Mouse (Mus musculus) gastrocnemius, postnatal 4 days (tissue): ENCODE data around the gene Tiam2. TPM values are rescaled to one million over a fixed set of nuclear protein-coding genes. Genes with fewer than 3 reads are reported as not detected.
"Not testable (repeated sequence)": the region's sequence is repeated elsewhere in the genome, so short reads cannot be mapped to it uniquely, and the experiment has no call there.

Experiments used
- DNase-seq, 2 experiments: peaks; one replicate each; pipeline ENCODE4 v3.0.0; 2021 to 2022; ENCODE audit warnings: low spot score in 2 of 2, mixed read lengths in 2 of 2
- total RNA-seq, 2 experiments: library from RNA; stranded (reverse); gene quantifications; 2 replicates each; pipeline ENCODE4 v1.2.3; 2021

Gene Tiam2
- total RNA-seq, 2 experiments from 2014 or later, result 8.4 to 9.7 TPM

DNA sequence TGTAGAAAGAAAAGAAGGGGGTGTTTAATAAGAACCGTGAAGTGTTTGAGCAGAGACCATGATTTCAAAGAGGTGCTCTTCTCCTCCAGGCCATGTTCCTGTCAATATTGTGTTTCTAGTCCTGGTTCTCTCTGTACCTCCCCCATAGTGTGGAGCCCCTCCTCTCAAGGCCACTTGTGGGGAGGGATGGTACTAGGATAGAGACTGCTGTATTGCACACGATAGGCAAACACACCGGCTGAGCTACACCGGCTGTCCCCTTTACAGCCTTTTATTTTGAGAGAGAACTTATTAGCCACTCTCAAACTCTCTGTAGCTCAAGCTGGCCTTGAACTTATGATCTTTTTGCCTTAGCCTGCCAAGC, 11.1 kb downstream of the Tiam2 start:
- no peak for DNase-seq

DNA sequence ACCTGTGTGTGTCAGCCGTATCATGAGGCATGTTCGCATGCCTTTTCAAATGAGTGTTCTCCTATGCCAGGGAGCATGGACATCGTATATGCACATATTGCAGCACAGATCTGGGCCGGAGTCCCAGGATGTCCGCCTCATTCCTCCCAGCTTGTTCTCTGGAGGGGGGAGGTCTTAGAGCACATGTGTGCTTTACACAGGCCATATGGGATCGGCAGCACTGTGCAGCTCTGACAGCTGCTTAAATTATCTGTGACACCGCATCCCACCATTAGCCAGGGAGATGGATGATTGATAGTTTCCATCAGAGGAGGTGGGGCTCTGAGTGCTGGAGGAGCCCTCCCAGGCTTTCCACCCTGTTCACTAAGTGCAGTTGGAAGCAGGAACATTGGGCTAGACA, 12.4 kb downstream of the Tiam2 start:
- DNase-seq, result no peak

DNA sequence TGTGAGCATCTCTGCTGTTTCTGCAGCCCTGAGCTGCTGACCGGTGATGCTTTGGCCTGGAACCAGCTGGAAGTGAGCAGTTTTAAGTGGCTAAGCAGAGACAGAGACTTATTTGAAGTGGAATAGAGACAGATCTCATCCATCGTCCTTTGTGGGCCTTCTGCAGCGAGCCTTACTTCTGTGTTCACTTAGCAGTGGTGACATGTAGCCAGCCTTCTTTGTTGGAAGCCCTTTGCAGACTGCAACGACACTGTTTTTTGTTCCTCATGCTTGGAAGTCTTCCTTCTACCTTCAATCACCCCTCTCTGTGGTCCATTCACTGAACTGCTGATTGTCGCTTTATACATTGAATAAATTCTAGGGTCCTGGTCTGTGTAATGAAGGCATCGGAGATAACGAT, 18.5 kb downstream of the Tiam2 start:
- no peak for DNase-seq

DNA sequence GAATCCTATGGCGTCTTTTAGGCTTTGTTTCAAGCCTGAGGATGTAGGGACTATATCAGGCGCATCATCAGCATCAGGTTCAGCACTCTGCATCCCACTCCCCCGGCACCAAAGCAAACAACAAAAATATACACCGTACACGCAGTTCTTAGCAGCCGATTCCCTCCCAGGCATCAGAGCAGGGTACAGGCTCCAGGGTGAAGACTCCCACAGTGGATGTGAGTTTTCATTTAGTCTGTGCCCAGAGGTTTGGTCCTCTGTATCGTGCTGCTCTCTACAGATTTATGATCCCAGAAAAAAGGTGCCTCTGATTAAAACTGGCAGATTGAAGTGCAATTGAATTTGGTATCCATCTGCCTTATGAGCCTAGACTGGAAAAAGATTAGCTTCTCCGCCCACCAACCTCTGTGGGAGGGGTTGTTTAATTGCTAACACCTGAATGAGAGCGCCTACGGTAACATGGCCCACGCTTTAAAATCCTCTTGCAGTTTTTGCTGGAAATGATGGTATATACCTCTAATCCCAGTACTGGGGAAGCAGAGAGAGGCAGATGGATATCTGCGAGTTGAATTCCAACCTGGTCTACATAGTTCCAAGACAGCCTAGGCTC, 19.0 kb downstream of the Tiam2 start:
- DNase-seq, result no peak

DNA sequence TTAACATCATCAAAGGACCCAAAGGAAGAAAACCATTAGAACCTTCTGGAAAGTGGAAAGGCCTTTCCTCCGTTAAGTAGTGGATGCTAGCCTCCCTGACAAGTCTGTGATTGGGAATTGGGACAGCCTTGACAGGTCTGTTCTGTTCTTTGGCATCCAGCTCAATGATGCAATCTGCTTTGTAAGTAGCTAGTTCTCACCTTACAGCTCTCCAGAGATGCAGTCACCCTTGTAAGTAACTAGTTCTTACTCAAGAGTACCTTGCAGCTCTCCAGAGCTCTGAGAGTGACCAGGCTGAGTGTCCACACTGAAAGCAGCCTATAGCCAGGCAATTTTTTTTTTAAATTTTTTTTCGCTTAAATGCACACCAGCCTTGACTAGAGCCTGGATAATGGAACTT, 21.4 kb downstream of the Tiam2 start:
- DNase-seq, result no peak

DNA sequence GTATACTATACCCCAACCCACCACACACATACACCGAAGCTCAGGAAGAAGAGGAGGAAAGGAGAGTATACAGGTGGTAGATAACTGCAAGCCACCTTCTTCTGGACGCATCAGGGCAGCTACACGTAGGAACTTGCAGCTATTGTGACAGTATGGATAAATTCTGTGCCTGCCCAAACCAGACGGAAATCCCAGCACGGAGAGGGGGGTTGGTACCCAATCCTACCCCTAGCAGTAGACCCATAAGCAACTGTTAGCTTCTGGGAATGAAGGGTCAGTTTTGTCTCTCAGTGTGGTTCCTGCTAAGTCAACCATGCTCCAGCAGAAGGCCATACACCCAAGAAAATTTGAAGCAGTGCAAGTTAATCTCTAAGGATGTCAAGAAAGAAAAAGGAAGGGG, 23.0 kb downstream of the Tiam2 start:
- DNase-seq, result no peak

DNA sequence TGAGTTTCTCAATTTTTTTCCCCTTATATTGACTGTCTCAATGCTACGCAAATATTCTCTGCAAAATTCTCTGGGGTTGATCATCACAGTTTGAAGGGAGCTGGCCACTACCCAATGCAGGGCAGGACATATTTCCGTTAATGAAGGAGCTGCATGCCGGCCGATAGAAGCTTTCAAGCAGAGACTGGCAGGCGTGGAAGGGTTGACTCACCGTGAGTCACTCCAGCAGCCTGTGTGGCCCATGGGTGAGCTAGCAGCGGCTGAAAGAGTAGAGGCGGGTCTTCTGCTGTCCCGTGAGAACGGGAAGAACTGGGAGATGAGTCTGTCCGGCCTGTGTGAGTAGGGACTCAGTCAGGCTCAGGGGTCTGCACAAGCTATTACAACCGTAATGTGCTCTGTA, 23.6 kb downstream of the Tiam2 start:
- peak in 1 of 2 experiments; percentile 18 for DNase-seq

DNA sequence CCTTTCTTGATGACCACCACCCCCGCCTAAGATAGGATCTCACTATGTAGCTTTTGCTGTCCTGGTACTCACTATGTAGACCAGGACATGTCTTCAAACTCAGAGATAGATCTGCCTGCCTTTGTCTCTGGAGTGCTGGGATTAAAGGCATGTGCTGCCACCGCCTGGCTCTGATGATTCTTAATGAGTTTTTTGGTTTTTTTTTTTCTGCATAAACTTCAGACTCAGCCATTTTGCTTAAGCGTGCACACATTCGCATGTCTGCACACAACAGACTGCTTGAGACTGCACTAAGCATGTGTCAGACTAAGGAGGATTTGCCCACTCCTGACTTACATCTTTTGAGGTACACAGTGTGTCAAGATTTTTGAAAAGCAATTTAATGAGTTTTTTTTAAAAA, 24.0 kb downstream of the Tiam2 start:
- DNase-seq, result no peak

DNA sequence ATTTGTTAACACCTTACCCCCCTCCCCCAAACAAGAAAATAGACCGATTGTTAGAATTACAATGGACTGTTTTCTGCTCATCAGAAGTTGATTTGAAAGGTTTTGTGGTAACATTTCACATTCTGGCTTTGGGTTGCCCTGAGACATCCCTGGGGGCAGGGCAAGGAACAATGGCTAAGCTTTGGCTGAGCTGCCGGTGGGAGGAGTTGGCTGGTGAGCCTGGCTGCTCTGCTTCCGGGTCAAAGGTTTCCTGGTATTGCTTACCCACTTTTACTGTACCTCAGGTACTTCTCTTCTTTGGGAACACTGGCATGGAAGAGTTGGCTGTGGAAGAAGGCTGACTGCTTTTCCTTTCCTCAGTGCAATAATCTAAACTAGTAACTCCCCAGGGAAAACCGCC, 25.3 kb downstream of the Tiam2 start:
- DNase-seq, result no peak

DNA sequence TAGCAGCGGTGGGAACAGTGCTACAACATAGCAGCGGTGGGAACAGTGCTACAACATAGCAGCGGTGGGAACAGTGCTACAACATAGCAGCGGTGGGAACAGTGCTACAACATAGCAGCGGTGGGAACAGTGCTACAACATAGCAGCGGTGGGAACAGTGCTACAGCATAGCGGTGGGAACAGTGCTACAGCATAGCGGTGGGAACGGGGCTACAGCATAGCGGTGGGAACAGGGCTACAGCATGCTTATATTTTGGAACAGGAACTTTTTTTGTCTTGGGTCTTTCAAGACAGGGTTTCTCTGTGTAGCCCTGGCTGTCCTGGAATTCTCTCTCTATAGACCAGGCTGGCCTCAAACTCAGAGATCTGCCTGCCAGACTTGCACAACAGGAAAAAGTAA, 26.8 kb downstream of the Tiam2 start:
- DNase-seq, result not testable (repeated sequence)

DNA sequence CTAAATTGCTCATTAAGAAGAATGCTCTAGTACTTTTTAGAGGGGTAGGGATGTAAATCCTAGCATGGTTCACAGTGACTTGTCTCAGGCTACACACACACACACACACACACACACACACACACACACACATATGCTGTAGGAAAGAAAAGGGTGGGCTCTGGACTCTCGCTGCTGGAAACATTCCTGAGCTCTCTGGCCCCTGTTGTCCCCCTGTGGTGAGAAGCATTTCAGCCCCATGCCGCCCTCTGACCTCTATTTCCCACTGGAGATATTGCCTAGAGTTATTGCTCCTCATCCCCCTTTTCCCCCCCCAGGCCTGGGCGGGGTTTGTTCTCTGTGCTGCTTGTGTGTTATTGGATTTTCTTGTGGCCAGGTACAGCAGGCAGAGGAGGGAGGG, 28.5 kb downstream of the Tiam2 start:
- no peak for DNase-seq

DNA sequence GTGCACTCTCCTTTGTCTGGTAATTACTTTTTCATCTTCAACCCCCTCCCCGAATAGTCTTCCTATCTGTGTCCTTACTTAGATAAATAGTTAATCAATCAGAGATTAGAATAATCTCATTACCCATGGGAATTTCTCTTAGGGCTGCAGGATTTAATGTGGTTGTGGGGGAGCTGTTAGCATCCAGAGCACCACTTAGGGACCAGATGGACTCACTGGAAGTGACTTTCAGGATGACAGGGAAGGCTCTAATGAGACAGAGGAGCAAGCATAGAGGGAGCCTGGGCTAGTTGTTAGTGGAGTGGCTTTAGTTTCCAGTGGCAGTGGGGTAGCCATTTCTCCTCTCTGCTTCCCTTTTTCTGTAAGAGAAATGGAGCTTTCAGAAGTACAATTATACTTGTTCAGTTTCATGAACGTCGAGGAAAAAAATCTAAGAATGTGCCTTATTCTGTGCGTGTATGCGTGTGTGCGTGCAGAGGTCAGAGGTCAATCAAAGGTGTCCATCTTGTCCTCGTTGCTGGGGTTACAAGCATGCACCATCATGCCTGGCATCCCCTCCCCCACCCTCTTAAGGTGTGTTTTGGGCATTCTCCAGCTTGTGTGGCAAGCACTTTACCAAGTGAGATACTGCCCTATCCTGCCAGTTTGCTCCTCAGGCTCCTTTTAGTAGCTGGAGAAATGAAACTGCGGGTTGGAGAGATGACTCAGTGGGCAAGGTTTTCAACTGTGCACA, 30.4 kb downstream of the Tiam2 start:
- DNase-seq, result no peak

DNA sequence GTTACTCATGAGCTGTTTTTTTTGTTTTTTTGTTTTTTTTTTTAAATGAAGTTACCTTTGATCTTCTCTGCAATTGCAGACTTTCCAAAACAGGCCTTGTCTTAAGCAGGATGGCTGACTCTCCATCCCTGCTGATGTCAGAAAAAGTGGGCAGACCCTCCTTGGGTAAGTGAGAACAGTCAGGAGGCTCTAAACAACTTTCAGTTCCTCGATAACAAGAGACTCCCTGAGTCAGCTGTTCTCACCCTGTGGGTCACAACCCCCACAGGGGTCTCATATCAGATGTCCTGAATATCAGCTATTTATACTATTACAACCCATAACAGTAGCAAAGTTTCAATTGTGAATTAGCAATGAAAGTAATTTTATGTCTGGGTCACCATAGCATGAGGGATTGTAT, 33.9 kb downstream of the Tiam2 start:
- no peak for DNase-seq

DNA sequence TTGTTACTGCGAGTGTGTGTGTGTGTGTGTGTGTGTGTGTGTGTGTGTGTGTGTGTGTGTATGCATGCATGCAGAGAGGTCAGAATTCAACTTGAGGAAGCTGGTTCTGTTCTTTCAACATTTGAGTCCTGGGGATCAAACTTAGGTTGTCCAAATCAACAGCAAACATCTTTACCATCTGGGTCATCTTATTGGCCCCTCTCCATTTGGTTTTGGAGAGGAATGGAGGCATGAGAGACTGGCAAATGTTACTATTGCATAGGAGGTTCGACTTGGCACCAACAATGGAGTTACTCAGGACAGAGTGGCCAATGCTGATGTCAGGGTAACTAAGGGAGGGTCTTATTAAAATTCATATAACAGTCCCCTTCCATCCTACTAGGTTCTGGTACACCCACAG, 35.4 kb downstream of the Tiam2 start:
- no peak for DNase-seq

DNA sequence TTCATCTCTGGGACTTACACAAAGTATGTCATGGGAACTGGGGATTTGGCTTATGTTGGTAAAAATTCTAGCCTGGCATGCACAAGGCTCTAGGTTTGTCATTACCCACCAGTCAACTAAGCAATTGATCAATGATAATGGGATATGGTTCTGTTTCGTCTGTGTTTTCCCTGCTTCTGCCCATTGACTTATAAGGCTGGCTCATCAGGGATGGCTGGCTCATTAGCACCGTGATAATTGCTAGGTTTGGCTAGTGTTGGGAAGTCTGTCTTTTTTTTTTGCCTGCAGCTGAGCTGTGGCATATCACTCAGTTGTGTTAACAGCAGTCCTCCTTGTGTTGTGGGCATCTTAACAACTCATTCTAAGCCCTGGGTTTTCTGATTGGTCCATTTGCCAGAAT, 36.8 kb downstream of the Tiam2 start:
- no peak for DNase-seq

DNA sequence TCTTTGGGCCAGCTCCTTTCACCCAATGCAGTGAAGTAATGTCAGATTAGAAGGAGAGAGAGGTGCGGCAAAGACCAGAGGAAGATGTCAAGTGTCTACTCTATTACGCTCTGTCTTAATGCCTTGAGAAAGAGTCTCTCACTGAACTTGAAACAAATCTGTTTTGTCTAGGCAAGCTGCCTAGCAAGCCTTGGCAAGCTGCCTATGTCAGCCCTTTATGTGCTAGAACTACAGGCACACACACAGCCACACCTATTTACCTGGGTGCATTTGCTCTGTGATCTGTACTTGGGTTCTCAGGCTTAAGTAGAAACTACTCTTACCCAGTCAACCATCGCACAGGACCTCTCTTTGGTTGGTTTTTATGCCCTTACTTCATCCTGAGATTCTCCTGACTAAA, 40.4 kb downstream of the Tiam2 start:
- DNase-seq, result peak in 1 of 2 experiments; percentile 18

DNA sequence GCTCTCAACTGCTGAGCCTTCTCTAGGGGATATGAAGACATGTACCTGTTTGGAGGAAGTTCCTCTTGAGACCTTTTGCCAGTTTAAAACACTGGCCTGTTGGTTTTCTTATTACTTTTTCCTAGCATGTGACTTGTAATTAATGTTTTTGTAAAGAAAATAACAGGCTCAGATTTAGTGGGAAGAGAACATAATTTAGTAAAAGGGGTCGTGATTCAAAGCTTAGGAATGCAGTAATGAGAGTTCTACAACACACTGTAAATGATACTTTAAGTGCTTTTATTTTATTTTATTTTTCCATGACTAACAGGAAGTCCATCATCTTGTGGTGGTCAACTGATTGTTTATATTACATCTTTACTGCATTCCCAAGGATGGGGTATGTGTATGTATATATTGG, 42.0 kb downstream of the Tiam2 start:
- no peak for DNase-seq

DNA sequence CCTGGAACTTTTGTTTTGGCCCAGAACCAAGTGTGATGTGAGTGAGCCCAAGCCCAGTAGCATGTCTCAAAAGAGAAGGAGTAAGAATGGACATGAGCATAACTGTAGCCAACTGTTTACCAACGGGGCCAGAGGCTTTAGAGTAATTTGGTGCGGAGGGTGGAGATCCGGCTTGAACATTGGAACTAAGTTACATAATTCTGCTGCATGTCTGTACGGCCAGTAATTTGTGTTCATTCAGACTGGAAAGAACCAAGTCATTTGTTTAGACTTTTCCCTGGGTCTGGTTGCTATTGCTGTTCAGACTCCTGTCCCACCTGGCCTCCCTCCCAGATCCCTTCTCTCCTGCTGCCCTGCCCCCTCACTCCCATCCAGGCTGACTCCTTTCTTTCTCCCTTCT, 43.3 kb downstream of the Tiam2 start:
- DNase-seq, result peak in 1 of 2 experiments; percentile 18

DNA sequence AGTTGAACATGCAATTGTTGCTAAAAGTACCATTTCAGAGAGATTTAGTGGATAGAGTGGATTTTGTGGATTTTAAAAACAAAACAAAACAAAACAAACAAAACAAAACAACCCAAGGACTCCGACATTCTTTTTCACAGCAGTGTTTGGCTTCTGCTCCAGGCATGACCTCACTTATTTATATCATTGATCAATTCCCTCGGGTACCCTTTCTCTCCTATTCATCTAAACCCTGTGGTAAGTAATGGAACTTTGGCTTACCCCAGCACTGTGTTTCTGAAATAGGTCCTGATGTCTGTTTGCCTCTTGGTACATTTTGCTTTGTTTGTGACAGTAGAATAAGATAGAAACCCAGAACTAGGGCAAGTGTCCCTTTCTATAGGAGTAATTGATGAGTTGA, 52.2 kb downstream of the Tiam2 start:
- DNase-seq, result no peak

DNA sequence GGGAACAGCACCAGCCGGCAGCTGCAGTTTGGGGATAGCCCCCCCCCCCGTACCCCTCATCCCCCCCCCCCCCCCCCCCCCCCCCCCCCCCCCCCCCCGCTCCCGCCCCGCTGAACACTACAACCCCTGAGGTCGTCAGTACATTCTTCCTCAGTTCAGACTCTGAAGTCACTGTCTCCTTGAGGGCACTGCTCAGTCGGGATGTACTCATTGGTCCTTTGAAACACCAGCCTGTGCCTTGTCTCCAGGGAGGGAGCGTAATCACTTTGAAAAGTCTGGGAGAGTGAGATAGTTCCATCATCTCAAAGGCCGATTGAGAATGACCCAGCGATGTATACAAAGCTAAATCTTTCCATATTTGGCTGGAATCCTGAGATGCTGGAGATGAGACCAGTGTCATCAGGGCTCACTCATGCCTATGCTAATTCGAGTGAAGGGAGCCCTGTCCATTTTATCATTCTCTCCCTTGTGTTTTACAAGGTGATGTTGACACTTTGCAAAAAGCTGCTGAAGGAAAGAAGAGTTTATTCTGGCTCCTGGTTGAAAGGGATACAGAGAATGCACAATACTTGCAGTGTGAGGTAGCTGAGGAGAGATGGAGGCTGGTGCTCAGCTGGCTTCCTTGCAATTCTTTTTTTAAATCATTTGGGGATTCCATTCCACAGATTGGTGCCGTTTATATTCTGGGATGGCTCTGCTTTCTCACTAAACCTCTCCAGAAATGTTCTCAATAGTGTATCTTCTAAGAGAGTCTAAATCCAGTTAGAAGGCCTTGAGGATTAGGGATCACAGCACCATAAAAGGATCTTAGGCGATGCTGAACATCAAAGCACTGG, 53.6 kb downstream of the Tiam2 start:
- no peak for DNase-seq

DNA sequence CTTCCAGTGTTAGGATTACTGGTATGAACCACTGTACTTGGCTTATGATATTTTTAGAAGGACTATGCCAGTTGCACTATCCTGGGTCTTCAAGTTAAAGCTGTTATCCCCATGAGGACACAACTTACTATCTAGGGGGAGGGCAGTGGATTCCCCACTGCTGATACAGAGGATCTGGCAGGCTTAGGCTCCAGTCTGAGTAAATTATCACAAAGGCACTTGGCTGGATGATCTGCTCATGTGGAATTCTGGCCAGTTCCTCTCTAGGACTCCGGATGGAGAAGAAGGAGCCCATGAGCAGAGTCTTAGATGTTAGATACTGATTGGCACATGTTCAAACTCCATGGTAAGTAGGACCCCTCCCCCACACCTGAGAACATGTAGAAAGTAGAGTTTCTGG, 59.0 kb downstream of the Tiam2 start:
- DNase-seq, result no peak

DNA sequence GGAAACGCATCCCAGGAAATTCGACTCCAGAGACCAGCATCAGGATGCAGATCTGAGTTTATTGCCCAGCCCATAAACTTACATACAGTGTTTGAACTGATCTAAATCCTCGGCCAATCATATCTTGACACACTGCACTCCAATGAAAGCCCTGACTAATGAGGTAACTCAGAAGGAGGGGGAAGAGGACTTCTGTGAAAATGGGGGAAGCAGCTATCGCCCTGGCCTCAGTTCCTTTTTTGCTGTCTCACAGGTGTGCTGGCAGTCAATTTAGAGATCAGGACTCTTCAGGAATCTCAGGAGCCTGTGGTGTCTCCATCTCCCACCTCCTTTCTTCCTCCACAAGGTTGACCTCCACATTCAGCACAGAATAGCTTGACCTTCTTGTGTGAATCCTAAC, 61.4 kb downstream of the Tiam2 start:
- DNase-seq, result no peak
